In genomic region chr6:7661455-7661854, GRCm38 (mm10) we compare ENCODE assay signal across 17 mouse cellular contexts. TPM values are rescaled to one million over a fixed set of nuclear protein-coding genes. Genes with fewer than 3 reads are reported as not detected.
DNase-seq lines count a peak whose midpoint lies in the region; ATAC-seq and TF ChIP-seq lines count a peak whose summit lies in the region.
"Had no signal": no experiment of that assay in that cellular context is flagged by ENCODE, and none has a peak within 500 bp of the region (broad histone marks: within the 10 kb centered on the region; RNA-seq: fewer than 3 reads in every experiment).

No protein-coding gene starts in this region.

- TF ChIP-seq CTCF in liver, adult 2 months (IDR thresholded peaks at IDR 0.05; ENCODE audit: low read depth, low read length), result no peak
- no peak for TF ChIP-seq CTCF in liver, postnatal 0 days (IDR thresholded peaks at IDR 0.05; ENCODE audit: low read depth)

- H3K79me2 ChIP-seq in liver, adult 2 months (ENCODE audit: control insufficient read depth, insufficient read depth, low read length), result no peaks in the 10 kb centered on the region

- no peaks in the 10 kb centered on the region for H3K36me3 ChIP-seq in heart, embryonic 11.5 days (ENCODE audit: control insufficient read depth, insufficient read depth, low read length)
- no peaks in the 10 kb centered on the region for H3K36me3 ChIP-seq in liver, adult 2 months (ENCODE audit: control insufficient read depth, insufficient read depth, low read length)
- H3K36me3 ChIP-seq in liver, postnatal 0 days (replicated peaks; ENCODE audit: insufficient read depth, low read length), result no peaks in the 10 kb centered on the region
- H3K36me3 ChIP-seq: hindbrain, embryonic 13.5 days; liver, embryonic 12.5 days; midbrain, embryonic 12.5 days; stomach, embryonic 15.5 days had no signal

- TF ChIP-seq POLR2A in liver, adult 2 months (IDR thresholded peaks at IDR 0.05; ENCODE audit: extremely low read depth, insufficient read depth, low read length), result no peak

- no peak for TF ChIP-seq EP300 in liver, postnatal 0 days (IDR thresholded peaks at IDR 0.05; ENCODE audit: low read depth)

- H3K9ac ChIP-seq in heart, embryonic 11.5 days (ENCODE audit: low read depth, low read length), result no peak overlapping the region
- H3K9ac ChIP-seq in liver, adult 2 months (ENCODE audit: low read depth, low read length), result no peak overlapping the region
- H3K9ac ChIP-seq in liver, postnatal 0 days (replicated peaks), result no peak overlapping the region
- H3K9ac ChIP-seq: forebrain, embryonic 13.5 days; hindbrain, embryonic 13.5 days; liver, embryonic 12.5 days; midbrain, embryonic 12.5 days; stomach, embryonic 15.5 days had no signal

- DNase-seq in heart, adult 8-10 months (ENCODE audit: low spot score), result peak; percentile 55
- peak; percentile 7 for DNase-seq in liver, adult 2 months (ENCODE audit: extremely low read depth, low read depth, low spot score)
- DNase-seq in liver, postnatal 0 days, result no peak
- DNase-seq in layer of hippocampus, postnatal 25 days (ENCODE audit: extremely low spot score in 1 of 2, low spot score in 1 of 2), result no peak
- DNase-seq in left cerebral cortex, adult 11 months (ENCODE audit: low spot score), result no peak
- DNase-seq: adrenal gland, adult 2 months; gastrocnemius, postnatal 25 days; thymus, adult 18-20 months; thymus, postnatal 4 days had no signal

- no peaks in the 10 kb centered on the region for H3K27me3 ChIP-seq in heart, embryonic 11.5 days (ENCODE audit: control insufficient read depth, insufficient read depth, low read length)
- no peaks in the 10 kb centered on the region for H3K27me3 ChIP-seq in liver, adult 2 months (ENCODE audit: control insufficient read depth, insufficient read depth, low read length)
- no peaks in the 10 kb centered on the region for H3K27me3 ChIP-seq in liver, postnatal 0 days (ENCODE audit: insufficient read depth, low read length)
- H3K27me3 ChIP-seq: forebrain, embryonic 13.5 days; hindbrain, embryonic 13.5 days; liver, embryonic 12.5 days; midbrain, embryonic 12.5 days; stomach, embryonic 15.5 days had no signal

- ATAC-seq in heart, embryonic 11.5 days (replicated peaks; ENCODE audit: insufficient number of reproducible peaks, low FRiP score, low TSS enrichment), result no peak
- no peak for ATAC-seq in liver, postnatal 0 days
- 0 out of 2 replicates have a peak, but pooled peaks have one; percentile 25 for ATAC-seq in common myeloid progenitor, adult 5-6 weeks (replicated peaks; ENCODE audit: low read depth, poor library complexity, severe bottlenecking)
- ATAC-seq: liver, embryonic 12.5 days had no signal

- no peaks in the 10 kb centered on the region for H3K9me3 ChIP-seq in heart, embryonic 11.5 days (replicated peaks; ENCODE audit: control insufficient read depth, low read length)
- no peaks in the 10 kb centered on the region for H3K9me3 ChIP-seq in liver, postnatal 0 days (ENCODE audit: low read length)
- H3K9me3 ChIP-seq: forebrain, embryonic 13.5 days; hindbrain, embryonic 13.5 days; liver, embryonic 12.5 days; midbrain, embryonic 12.5 days; stomach, embryonic 15.5 days had no signal

- no peak overlapping the region for H3K27ac ChIP-seq in heart, embryonic 11.5 days (ENCODE audit: low read depth, low read length)
- H3K27ac ChIP-seq in liver, adult 2 months (replicated peaks; ENCODE audit: insufficient read depth, low read depth, low read length), result no peak overlapping the region
- H3K27ac ChIP-seq in liver, postnatal 0 days (ENCODE audit: low read depth), result no peak overlapping the region
- H3K27ac ChIP-seq: forebrain, embryonic 13.5 days; hindbrain, embryonic 13.5 days; liver, embryonic 12.5 days; macrophage; midbrain, embryonic 12.5 days; stomach, embryonic 15.5 days had no signal

- H3K4me3 ChIP-seq in heart, embryonic 11.5 days (ENCODE audit: low read depth, low read length), result no peak overlapping the region
- H3K4me3 ChIP-seq in liver, adult 2 months (ENCODE audit: insufficient read depth, low read depth, low read length), result no peak overlapping the region
- H3K4me3 ChIP-seq in liver, postnatal 0 days (ENCODE audit: low read depth, low read length), result no peak overlapping the region
- H3K4me3 ChIP-seq: forebrain, embryonic 13.5 days; hindbrain, embryonic 13.5 days; liver, embryonic 12.5 days; midbrain, embryonic 12.5 days; stomach, embryonic 15.5 days had no signal

- H3K4me1 ChIP-seq in heart, embryonic 11.5 days (ENCODE audit: control insufficient read depth, insufficient read depth, low read length), result no peaks in the 10 kb centered on the region
- no peaks in the 10 kb centered on the region for H3K4me1 ChIP-seq in liver, adult 2 months (ENCODE audit: control insufficient read depth, insufficient read depth, low read length)
- no peaks in the 10 kb centered on the region for H3K4me1 ChIP-seq in liver, postnatal 0 days (ENCODE audit: insufficient read depth)
- H3K4me1 ChIP-seq: forebrain, embryonic 13.5 days; hindbrain, embryonic 13.5 days; liver, embryonic 12.5 days; midbrain, embryonic 12.5 days; stomach, embryonic 15.5 days had no signal

- no peak overlapping the region for H3K4me2 ChIP-seq in heart, embryonic 11.5 days
- no peak overlapping the region for H3K4me2 ChIP-seq in liver, postnatal 0 days (ENCODE audit: low read depth, low read length)
- H3K4me2 ChIP-seq: forebrain, embryonic 13.5 days; hindbrain, embryonic 13.5 days; liver, embryonic 12.5 days; midbrain, embryonic 12.5 days; stomach, embryonic 15.5 days had no signal

- WGBS in heart, embryonic 11.5 days (ENCODE audit: insufficient replicate concordance), result 48% methylated on average over 4 of the region's 4 CpGs
- WGBS in liver, adult 2 months, result 63% methylated on average over 4 of the region's 4 CpGs
- WGBS in liver, postnatal 0 days (ENCODE audit: insufficient replicate concordance), result 38% methylated on average over 4 of the region's 4 CpGs

RNA-seq across cellular contexts. Expression of gene Asns, which starts 31.6 kb away (rescaled TPM):
- total RNA-seq in heart, adult 8-10 months (2022), result 1 to 10 TPM; 2.6 to 5.2 (median 3.2) TPM
- 43.7 and 56.2 TPM in 2 replicates for polyA plus RNA-seq in heart, embryonic 11.5 days (2014; fragmentation: Nextera tagmentation; extraction: Ambion mirVana)
- 1.0 and 4.7 TPM in 2 replicates for total RNA-seq in liver, adult 2 months (2014; rRNA removed)
- 1.5 and 2.3 TPM in 2 replicates for polyA plus RNA-seq in liver, adult 2 months (2012; rRNA removed)
- polyA plus RNA-seq in liver, postnatal 0 days (2015; fragmentation: Nextera tagmentation; extraction: Ambion mirVana), result 95.6 and 102 TPM in 2 replicates
- 62.3 and 69.7 TPM in 2 replicates for total RNA-seq in common myeloid progenitor, adult 5-6 weeks (2017)
- 100 to 1,000 TPM in 1 of 2 experiments, 10 to 100 TPM in 1; 96.0 to 105 TPM for total RNA-seq in layer of hippocampus, postnatal 25 days (2021)

Comparison
In these comparisons a context has a peak if more than half of its experiments do, and no peak if none do; other contexts are left out.
1. DNase-seq: peak in heart, adult 8-10 months (single experiment) and liver, adult 2 months (single experiment); none in liver, postnatal 0 days (single experiment), layer of hippocampus, postnatal 25 days (0 of 2) and left cerebral cortex, adult 11 months (single experiment).
2. RNA of gene Asns, which starts 31.6 kb away (total RNA-seq): 96.0 to 105 TPM in layer of hippocampus, postnatal 25 days and 62.3 to 69.7 TPM in common myeloid progenitor, adult 5-6 weeks; 2.6 to 5.2 TPM in heart, adult 8-10 months and 1.0 to 4.7 TPM in liver, adult 2 months; every median in the first group is over 10 times any median in the second.